Mouse (Mus musculus): Measurements from ENCODE around the gene Nptx2.

The Nptx2 gene

DNA sequence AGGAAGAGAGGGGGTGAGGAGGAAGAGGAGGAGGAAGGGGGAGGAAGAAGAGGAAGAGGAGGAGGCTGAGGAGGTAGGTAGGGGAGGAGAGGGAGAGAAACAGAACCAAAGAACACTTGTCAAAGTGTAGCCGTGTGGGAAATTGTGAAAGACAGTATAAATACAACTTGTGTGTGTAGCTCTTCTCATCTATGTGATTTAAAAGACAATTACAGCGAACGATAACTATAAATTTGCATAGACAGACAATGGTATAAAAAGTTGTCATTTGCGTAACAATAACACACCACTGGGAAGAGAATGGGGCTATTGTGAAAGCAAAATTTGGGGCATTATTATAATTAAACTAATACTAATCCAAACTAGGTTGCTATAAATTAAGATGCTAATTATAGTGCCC is 20.0 kb downstream of the Nptx2 start:
- DNase-seq (ENCODE audit: low read depth, low spot score): no peak

DNA sequence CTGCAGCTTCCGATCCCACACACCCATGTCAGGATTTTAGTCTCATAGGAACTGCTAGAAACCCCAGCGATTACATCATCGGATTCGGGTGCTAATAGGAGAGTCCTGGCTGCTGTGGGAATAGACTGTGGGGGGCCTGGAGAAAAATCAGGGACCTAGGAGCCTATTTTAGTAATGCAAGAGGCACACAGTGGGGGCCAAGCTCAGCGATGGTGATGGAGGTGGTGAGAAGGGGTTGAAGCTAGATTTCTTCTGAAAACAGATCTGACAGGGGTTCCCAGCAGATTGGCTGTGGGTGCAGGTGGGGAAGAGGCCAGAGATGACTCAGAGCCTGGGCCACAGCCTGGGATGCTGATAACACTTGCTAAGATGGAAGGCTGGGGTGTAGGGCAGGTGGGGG is 39.4 kb downstream of the Nptx2 start:
- DNase-seq (ENCODE audit: low read depth, low spot score): no peak

DNA sequence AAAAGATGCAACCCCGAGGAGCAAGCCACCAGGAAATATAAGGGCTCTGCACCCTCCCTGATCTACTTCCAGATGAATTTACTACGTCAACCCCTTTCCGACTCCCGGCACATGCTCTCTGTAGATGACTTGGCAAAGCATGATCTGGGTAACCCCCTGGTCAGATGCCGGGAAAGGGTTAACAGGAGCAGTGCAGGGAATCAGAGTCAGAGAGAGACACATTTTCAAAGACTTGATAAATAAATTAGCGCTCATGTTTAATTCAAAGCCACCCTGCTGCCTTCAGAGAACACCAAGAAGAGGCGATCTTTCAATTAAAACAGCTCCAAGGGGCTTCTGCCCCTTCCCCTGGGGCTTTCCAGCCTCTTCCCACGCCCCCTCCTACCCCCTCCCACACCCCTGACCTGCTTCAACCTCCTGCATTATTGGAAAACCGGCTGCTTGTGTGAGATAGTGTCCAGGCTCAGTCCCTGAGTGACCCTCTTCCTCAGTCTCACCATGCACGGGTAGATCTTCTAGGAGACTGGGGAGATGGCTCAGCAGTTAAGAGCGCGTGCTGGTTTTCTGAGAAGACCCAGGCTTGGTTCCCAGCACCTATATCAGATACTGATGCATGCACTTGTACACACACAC is 45.7 kb downstream of the Nptx2 start:
- no peak for DNase-seq (ENCODE audit: low read depth, low spot score)

DNA sequence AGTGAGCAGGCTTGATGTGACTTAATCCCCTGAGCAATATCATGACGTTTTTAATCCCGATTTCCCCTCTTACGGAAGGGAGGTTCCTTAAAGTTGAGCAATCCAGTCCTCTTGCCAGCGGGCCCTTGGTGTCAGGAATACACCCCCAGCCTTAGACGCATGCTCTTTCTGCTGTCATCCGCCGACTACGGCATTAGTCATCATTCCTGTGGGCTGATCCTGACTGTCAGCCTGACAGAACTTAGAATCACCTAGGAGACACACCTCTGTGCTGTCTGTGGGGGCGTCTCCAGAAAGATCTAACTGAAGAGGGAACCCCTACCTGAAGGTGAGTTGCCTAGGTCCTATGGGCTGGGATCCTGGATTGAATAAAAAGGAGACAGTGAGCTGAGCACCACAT is 49.1 kb downstream of the Nptx2 start:
- no peak for DNase-seq (ENCODE audit: low read depth, low spot score)
